Mouse (Mus musculus) layer of hippocampus, adult 11-12 months (tissue): ENCODE measurements around the gene Ampd3.

ENCODE experiments used
- DNase-seq: peaks from one replicate; pipeline ENCODE4 v3.0.0; 2022; ENCODE audit warnings: low spot score

The Ampd3 gene

GRCm38 (mm10) chr7:110768001-110768400 lies at the start of gene Ampd3:
Gene Ampd3, plus strand, starts transcription at chr7:110768206.
- no peak for DNase-seq

- DNase-seq = no peak
Measured at GRCm38 (mm10) chr7:110718505-110718904, 49.5 kb upstream of the Ampd3 start.

DNA sequence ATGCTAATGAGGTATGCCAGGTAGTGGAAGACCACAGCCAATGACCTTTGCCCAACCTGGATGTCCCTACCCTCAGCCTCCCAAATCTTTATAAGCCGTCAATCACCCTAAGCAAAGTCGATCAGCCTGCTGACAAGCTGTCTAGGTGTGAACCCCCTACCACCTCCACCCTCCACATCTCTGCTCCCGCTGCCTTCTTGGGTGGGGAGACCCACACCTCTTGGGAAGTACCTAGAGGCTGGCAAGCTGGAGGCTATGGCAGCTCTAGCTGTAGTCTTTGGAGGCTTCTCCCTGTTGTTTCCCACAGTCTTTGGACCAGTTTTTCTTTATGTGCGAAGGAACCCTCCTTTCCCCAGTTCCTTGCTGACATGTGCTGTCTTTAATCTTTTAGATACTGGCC lies 48.1 kb upstream of the Ampd3 start:
- no peak for DNase-seq

GRCm38 (mm10) chr7:110722183-110722582 lies 45.8 kb upstream of the Ampd3 start:
- DNase-seq = no peak

GRCm38 (mm10) chr7:110727049-110727448 lies 41.0 kb upstream of the Ampd3 start:
- DNase-seq = peak; percentile 73

- peak; percentile 40 for DNase-seq
Measured at GRCm38 (mm10) chr7:110728876-110729275, 39.1 kb upstream of the Ampd3 start.

DNA sequence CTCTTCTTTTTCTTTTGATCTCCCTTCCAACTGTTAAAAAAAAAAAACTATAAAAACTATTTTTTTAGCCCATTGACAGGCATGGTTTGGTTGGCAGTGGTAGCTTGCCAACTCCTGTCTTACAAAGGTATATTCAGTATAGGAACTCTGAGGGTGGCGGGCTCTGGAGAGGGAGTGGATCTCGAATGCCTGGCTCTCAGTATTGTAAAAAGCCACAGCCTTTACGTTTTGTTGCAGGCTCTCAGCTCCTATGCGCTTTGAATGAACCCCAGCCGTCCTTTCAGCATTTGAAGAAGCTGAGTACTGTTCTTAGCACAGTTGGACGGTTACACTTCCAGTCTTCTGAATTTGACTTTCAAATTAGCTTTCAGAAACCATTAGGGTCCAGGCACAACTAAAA lies 38.7 kb upstream of the Ampd3 start:
- DNase-seq = no peak

DNA sequence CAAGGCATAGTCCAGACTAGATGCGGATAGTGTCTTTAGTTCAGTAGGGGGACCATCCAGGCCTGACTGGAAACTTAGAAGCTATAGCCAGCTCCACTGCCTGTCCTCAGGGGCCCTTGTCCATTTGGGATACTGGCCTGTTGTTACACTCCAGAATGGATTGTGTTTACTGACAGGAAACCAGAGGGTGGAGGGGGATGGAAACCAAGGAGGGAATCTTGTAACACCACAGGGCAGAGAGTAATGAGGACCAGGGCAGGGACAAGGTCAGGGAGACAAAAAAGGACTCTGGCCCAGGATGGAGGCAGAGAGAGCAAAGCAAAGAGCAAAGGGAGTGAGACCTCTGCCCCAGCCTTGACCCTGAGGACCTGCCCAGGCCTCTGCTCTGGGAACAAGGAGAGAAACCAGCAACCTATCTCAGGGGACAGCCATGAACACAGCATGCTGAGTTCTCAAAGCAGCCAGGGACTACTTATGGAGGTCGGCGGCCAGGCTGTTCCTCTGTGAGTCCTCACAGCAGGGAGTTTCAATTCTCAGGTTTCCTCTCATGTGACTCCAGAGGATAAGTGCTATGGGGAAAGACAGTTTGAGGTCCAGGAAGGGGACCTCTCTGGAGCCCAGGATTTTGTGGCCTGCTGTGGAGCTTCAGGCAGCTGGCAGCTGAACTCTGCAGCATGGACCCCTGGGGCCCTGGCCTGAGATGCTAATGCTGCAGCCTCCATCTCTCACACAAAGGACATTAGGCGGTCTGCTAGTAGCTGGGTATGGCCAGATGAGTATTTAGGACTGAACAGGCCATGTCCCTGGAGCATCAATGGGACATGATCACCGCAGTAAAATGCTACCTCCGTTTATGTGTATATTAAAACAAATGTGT lies 36.7 kb upstream of the Ampd3 start:
- no peak for DNase-seq

DNA sequence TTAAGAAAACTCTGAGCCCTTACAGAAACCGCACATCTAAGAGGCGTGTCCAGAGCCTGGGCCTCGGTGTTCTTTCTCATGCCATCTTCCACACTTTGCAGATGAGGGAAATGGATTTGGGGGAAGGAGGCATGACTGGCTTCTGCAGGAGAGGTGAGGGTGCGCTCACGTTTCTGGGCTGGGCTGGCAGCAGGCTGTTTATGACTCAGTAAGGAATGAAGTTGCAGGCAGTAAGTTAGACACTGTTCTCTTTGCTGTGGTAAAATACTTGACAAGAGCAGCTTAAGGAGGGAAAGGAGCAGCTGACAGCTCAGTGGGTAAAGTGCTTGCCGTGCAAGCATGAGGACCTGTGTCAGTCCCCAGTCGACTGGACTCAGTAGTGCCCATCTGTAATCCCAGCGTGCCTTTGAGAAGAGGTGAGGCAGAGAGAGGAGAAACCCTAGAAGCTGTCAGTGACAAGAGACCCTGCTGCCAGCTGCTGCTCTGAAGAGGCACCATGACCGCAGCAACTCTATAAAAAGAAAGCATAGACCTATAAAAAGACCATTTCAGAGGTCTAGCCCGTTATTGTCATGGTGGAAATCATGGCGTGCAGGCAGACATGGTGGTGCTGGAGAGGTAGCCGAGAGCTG lies 35.9 kb upstream of the Ampd3 start:
- DNase-seq = no peak

GRCm38 (mm10) chr7:110736914-110737313 lies 31.1 kb upstream of the Ampd3 start:
- no peak for DNase-seq

DNA sequence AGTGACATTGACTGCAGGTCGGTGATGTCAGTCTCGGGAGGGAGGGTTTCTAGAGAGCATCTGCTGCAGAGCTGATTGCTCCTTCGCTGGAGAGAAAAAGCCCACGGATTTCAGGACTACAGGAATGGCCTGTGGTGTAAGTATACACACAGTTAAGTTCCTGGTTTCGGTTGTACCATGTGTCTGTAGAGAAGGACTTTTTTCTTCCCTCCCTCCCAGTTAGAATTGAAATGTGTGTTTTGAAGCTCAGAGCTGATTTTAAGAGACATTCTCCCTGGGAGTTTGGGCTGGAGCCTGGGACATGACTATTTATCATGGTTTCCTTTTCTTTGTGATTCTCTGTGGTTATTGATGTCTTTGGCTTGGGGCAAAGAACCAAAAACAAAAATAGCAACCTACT lies 28.2 kb upstream of the Ampd3 start:
- no peak for DNase-seq

DNA sequence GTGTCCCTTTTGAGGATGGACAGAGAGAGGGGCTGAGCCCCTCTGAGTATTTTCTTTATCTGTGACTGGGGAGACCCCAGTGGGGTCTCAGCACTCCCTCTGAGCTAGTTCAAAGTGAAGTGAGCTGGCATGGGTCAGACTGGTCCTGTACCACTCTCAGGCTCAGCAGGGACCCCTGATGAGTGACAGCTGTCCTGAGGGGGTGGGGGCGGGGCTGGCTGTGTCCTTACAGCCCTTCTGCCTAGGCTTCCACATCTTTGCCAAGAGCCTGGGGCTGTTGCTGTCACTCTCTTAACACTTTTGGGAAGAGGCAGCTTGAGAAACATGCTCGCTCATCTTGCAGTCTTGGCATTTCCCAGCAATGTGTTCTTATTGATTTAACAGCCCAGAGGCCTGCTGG lies 27.8 kb upstream of the Ampd3 start:
- DNase-seq = no peak

- DNase-seq = no peak
Measured at GRCm38 (mm10) chr7:110742022-110742421, 26.0 kb upstream of the Ampd3 start.

GRCm38 (mm10) chr7:110746087-110746562 lies 21.9 kb upstream of the Ampd3 start:
- no peak for DNase-seq

GRCm38 (mm10) chr7:110746809-110747208 lies 21.2 kb upstream of the Ampd3 start:
- no peak for DNase-seq

DNA sequence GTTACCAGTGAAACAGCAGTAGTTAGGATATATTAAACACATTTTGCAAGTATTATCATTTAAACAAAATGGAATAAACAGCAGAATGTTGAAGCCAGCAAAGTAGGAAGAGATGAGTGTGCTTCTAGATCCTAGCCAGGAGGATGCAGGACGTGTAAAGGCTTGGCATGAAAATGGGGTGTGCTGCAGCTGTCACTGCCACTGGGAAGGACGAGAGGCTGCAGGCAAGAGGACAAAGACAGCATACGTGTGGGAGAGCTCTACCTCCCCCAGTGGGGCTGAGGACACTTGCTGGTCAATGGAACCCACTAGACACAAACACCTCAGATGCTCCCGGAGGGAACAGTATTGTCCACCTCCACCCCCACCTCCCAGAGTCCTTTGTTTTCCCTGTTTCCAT lies 17.2 kb upstream of the Ampd3 start:
- no peak for DNase-seq

DNA sequence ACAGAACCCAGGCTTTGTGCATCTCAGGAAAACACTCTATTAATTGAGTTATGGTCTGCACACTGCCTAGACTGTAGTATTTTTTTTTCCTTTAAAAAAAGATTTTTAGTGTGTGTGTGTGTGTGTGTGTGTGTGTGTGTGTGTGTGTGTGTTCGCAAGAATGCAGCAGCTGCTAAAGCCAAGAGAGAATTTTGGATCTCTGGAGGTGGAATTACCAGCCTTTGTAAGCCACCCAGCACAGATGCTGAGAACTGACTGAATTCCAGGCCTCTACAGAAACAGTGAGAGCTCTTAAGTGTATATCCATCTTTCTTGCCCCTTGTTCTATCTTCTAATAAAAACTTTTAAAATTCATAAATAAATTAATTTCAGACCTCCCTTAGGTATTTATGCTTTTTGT lies 16.4 kb upstream of the Ampd3 start:
- DNase-seq = no peak

DNA sequence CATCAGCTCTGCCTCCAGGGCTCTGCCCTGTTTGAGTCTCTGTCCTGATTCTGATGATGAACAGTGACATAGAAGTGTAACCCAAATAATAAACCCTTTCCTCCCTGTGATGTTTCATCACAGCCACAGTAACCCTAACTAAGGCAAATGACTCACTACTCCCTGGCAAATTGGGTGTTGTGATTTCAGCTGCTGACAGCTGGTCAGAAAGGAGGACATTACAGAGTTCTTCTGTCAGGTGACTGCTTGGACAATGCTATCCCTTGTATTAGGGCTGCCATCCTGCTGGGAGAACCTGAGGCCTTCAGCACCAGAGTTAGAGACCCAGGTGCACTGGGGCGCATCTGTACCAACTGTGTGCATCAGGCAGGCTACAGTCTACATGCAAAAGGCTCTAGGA lies 14.7 kb upstream of the Ampd3 start:
- no peak for DNase-seq

DNA sequence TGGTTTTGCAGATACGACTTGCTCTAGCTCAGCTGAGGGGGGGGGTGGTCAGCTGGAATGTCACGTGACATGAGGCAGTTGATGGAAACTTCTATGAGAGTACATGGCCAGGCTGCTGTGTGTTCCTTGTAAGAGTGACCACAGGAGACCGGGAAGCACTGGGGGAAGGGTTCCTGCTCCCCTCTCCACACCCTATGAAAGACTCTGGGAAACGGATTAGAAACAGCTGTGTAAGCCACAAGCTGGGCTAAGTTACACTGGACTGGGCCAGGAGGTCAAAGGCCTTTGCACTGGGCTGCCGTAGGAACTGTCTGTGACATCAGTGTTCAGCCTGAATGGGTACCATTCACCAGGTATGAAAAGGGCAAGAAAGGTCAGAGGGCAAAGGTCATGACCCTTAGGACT lies 14.1 kb upstream of the Ampd3 start:
- no peak for DNase-seq

GRCm38 (mm10) chr7:110756440-110756839 lies 11.6 kb upstream of the Ampd3 start:
- no peak for DNase-seq

GRCm38 (mm10) chr7:110762605-110763180 lies 5.3 kb upstream of the Ampd3 start:
- DNase-seq = no peak

DNA sequence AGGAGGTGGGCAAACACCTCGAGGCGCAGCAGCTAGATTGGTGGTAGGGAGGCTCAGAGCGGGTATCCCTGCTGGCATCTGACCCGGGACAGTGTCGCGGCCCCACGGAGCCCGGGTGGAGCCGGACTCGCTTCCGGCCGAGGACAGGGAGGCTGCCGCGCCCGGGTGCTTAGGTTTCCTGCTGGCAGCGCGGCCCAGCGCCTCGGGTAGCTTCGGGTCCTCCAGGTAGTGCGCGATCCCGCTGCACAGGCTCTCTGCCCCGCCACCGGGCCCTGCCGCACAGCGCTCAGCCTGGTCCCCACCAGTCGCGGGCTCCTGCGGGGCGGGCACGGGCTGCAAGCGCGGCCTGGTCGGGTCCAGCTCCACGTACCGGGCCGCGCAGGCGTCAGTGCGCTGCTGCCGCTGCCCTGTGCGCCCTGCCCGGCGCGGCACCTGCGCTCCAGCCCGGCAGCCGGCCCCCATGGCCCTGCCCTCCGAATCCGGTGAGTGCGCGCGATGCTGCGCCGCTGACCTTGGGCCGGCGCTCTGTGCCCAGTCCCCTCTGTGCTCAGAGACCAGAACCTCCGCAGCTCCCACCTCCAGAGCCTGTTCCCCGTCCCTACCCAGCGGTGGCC lies 552 bp downstream of the Ampd3 start:
- DNase-seq = peak; percentile 36

- peak; percentile 43 for DNase-seq
Measured at GRCm38 (mm10) chr7:110769094-110769493, 1.1 kb downstream of the Ampd3 start.
